Mouse (Mus musculus) MEL (cell line): ENCODE data around the gene Cenpt. TPM values are rescaled to one million over a fixed set of nuclear protein-coding genes. Genes with fewer than 3 reads are reported as not detected.
A peak's percentile ranks its signal among the peaks of the same experiment; 100 is the strongest.

Experiments
- DNase-seq: peaks from one replicate; pipeline ENCODE4 v3.0.0; 2011; ENCODE audit warnings: low read depth, low spot score
- H3K27ac ChIP-seq: 2 replicates; pipeline ENCODE4 v1.5.1; 2012; ENCODE audit warnings: low read depth, mild to moderate bottlenecking, control low read depth, low read length, moderate library complexity; ENCODE audit not compliant: control insufficient read depth
- H3K27me3 ChIP-seq, 2 experiments: fragments of 150-350 bp in 1 of 2; sonication (generic) in 1 of 2; 2 replicates each; pipeline ENCODE4 v1.6.1; 2012; ENCODE audit warnings: low read length in 2 of 2, mild to moderate bottlenecking in 2 of 2, improper control_type of control experiment in 1 of 2, moderate library complexity in 1 of 2; ENCODE audit not compliant: insufficient read depth in 2 of 2, control insufficient read depth in 1 of 2
- H3K36me3 ChIP-seq, 2 experiments: 2 replicates each; pipeline ENCODE4 v1.6.1; 2012 to 2014; ENCODE audit warnings: low read length in 2 of 2, improper control_type of control experiment in 1 of 2, inconsistent platforms in 1 of 2, mild to moderate bottlenecking in 1 of 2; ENCODE audit not compliant: insufficient read depth in 2 of 2, control insufficient read depth in 1 of 2
- H3K4me1 ChIP-seq, 2 experiments: fragments of 150-350 bp in 1 of 2; sonication (generic) in 1 of 2; 2 replicates each; pipeline ENCODE4 v1.6.1; 2012; ENCODE audit warnings: low read length in 2 of 2, improper control_type of control experiment in 1 of 2, mild to moderate bottlenecking in 1 of 2; ENCODE audit not compliant: insufficient read depth in 2 of 2, control insufficient read depth in 1 of 2
- H3K4me3 ChIP-seq, 2 experiments: fragments of 150-350 bp in 1 of 2; sonication (generic) in 1 of 2; 2 replicates each; pipeline ENCODE4 v1.5.1; 2012; ENCODE audit warnings: low read depth in 2 of 2, low read length in 2 of 2, mild to moderate bottlenecking in 2 of 2, moderate library complexity in 2 of 2, control low read depth in 1 of 2, improper control_type of control experiment in 1 of 2; ENCODE audit not compliant: control insufficient read depth in 1 of 2, insufficient read depth in 1 of 2
- H3K79me2 ChIP-seq: 2 replicates; pipeline ENCODE4 v1.6.1; 2012; ENCODE audit warnings: mild to moderate bottlenecking, low read length, moderate library complexity; ENCODE audit not compliant: control insufficient read depth, poor library complexity, insufficient read depth
- H3K9ac ChIP-seq: 2 replicates; pipeline ENCODE4 v1.6.1; 2012; ENCODE audit warnings: low read depth, mild to moderate bottlenecking, control low read depth, low read length, moderate library complexity; ENCODE audit not compliant: control insufficient read depth, poor library complexity, severe bottlenecking
- H3K9me3 ChIP-seq: fragments of 150-350 bp; sonication (generic); replicated peaks from 2 replicates; pipeline ENCODE4 v1.6.1; 2012; ENCODE audit warnings: mild to moderate bottlenecking, low read length, improper control_type of control experiment, moderate library complexity; ENCODE audit not compliant: insufficient read depth
- CHD1 ChIP-seq: IDR thresholded peaks from 2 replicates; pipeline ENCODE4 v1.6.1; 2012; ENCODE audit warnings: low read depth, mild to moderate bottlenecking, inconsistent platforms, low read length, improper control_type of control experiment
- CHD2 ChIP-seq: IDR thresholded peaks from 2 replicates; pipeline ENCODE4 v1.6.1; 2011; ENCODE audit warnings: low read length, improper control_type of control experiment
- CTCF ChIP-seq, 3 experiments: IDR thresholded peaks in 2 of 3; conservative IDR thresholded peaks in 1 of 3; 2 replicates each; pipeline ENCODE4 v1.5.1; 2011 to 2012; ENCODE audit warnings: low read length in 3 of 3, low read depth in 2 of 3, mild to moderate bottlenecking in 2 of 3, improper control_type of control experiment in 1 of 3, inconsistent platforms in 1 of 3, mixed read lengths in 1 of 3, moderate library complexity in 1 of 3; ENCODE audit not compliant: control insufficient read depth in 1 of 3, insufficient read depth in 1 of 3, poor library complexity in 1 of 3, severe bottlenecking in 1 of 3
- E2F4 ChIP-seq: IDR thresholded peaks from 2 replicates; pipeline ENCODE4 v1.6.1; 2011; ENCODE audit warnings: low read depth, low read length, improper control_type of control experiment, borderline replicate concordance
- ELF1 ChIP-seq: IDR thresholded peaks from 2 replicates; pipeline ENCODE4 v1.6.1; 2014; ENCODE audit warnings: low read depth, mild to moderate bottlenecking, inconsistent platforms, low read length, improper control_type of control experiment, moderate library complexity
- EP300 ChIP-seq, 2 experiments: IDR thresholded peaks; 2 replicates each; pipeline ENCODE4 v1.6.1; 2011; ENCODE audit warnings: improper control_type of control experiment in 2 of 2, low read length in 2 of 2, low read depth in 1 of 2, mild to moderate bottlenecking in 1 of 2
- ETS1 ChIP-seq: IDR thresholded peaks from 2 replicates; pipeline ENCODE4 v1.6.1; 2012; ENCODE audit warnings: low read depth, mild to moderate bottlenecking, inconsistent platforms, low read length, improper control_type of control experiment, moderate library complexity
- GATA1 ChIP-seq: IDR thresholded peaks from 2 replicates; pipeline ENCODE4 v1.6.1; 2011; ENCODE audit warnings: low read depth, low read length, improper control_type of control experiment
- HCFC1 ChIP-seq: IDR thresholded peaks from 2 replicates; pipeline ENCODE4 v1.6.1; 2012; ENCODE audit warnings: low read depth, mild to moderate bottlenecking, inconsistent platforms, low read length, improper control_type of control experiment, moderate library complexity
- JUND ChIP-seq: IDR thresholded peaks from 2 replicates; pipeline ENCODE4 v1.6.1; 2011; ENCODE audit warnings: low read depth, mild to moderate bottlenecking, improper control_type of control experiment, low read length
- KAT2A ChIP-seq: conservative IDR thresholded peaks from 2 replicates; pipeline ENCODE4 v1.6.1; 2012; ENCODE audit warnings: low read depth, low read length, improper control_type of control experiment, inconsistent platforms
- MAFK ChIP-seq: IDR thresholded peaks from 2 replicates; pipeline ENCODE4 v1.6.1; 2011; ENCODE audit warnings: low read depth, mild to moderate bottlenecking, low read length, improper control_type of control experiment, borderline replicate concordance
- MAX ChIP-seq: IDR thresholded peaks from 2 replicates; pipeline ENCODE4 v1.6.1; 2011; ENCODE audit warnings: low read length, improper control_type of control experiment
- MAZ ChIP-seq: IDR thresholded peaks from 2 replicates; pipeline ENCODE4 v1.6.1; 2012; ENCODE audit warnings: low read depth, mild to moderate bottlenecking, inconsistent platforms, low read length, improper control_type of control experiment
- MEF2A ChIP-seq: IDR thresholded peaks from 2 replicates; pipeline ENCODE4 v1.6.1; 2014; ENCODE audit warnings: low read depth, mild to moderate bottlenecking, inconsistent platforms, low read length, improper control_type of control experiment; ENCODE audit not compliant: poor library complexity, insufficient replicate concordance, severe bottlenecking; ENCODE audit errors: extremely low read depth
- MXI1 ChIP-seq: IDR thresholded peaks from 2 replicates; pipeline ENCODE4 v1.6.1; 2011; ENCODE audit warnings: mild to moderate bottlenecking, low read depth, low read length, improper control_type of control experiment
- MYB ChIP-seq: IDR thresholded peaks from 2 replicates; pipeline ENCODE4 v1.6.1; 2011; ENCODE audit warnings: mild to moderate bottlenecking, low read depth, low read length, improper control_type of control experiment
- MYC ChIP-seq: IDR thresholded peaks from 2 replicates; pipeline ENCODE4 v1.6.1; 2011; ENCODE audit warnings: low read depth, mild to moderate bottlenecking, low read length, improper control_type of control experiment, moderate library complexity
- NELFE ChIP-seq: IDR thresholded peaks from 2 replicates; pipeline ENCODE4 v1.6.1; 2011; ENCODE audit warnings: low read depth, low read length, improper control_type of control experiment
- POLR2A ChIP-seq, 2 experiments: IDR thresholded peaks; 2 replicates each; pipeline ENCODE4 v1.6.1; 2011 to 2012; ENCODE audit warnings: low read length in 2 of 2, mild to moderate bottlenecking in 2 of 2, control low read depth in 1 of 2, improper control_type of control experiment in 1 of 2, low read depth in 1 of 2, moderate library complexity in 1 of 2; ENCODE audit not compliant: control insufficient read depth in 1 of 2, insufficient read depth in 1 of 2, poor library complexity in 1 of 2
- POLR2AphosphoS2 ChIP-seq: IDR thresholded peaks from 2 replicates; pipeline ENCODE4 v1.6.1; 2011; ENCODE audit warnings: low read length, improper control_type of control experiment
- POLR2AphosphoS5 ChIP-seq: IDR thresholded peaks from 2 replicates; pipeline ENCODE4 v1.6.1; 2012; ENCODE audit warnings: low read depth, borderline replicate concordance, mild to moderate bottlenecking, inconsistent platforms, low read length, moderate library complexity, mixed read lengths
- RAD21 ChIP-seq: IDR thresholded peaks from 2 replicates; pipeline ENCODE4 v1.6.1; 2011; ENCODE audit warnings: mild to moderate bottlenecking, low read depth, low read length, improper control_type of control experiment
- RCOR1 ChIP-seq: IDR thresholded peaks from 2 replicates; pipeline ENCODE4 v1.6.1; 2012; ENCODE audit warnings: low read depth, mild to moderate bottlenecking, inconsistent platforms, low read length, improper control_type of control experiment
- SIN3A ChIP-seq: IDR thresholded peaks from 2 replicates; pipeline ENCODE4 v1.6.1; 2012; ENCODE audit warnings: low read length, improper control_type of control experiment, inconsistent platforms
- SMC3 ChIP-seq: IDR thresholded peaks from 2 replicates; pipeline ENCODE4 v1.6.1; 2011; ENCODE audit warnings: low read depth, low read length, improper control_type of control experiment
- TAL1 ChIP-seq: IDR thresholded peaks from 2 replicates; pipeline ENCODE4 v1.6.1; 2012; ENCODE audit warnings: mild to moderate bottlenecking, inconsistent platforms, low read length, moderate library complexity, mixed read lengths
- TBP ChIP-seq: IDR thresholded peaks from 2 replicates; pipeline ENCODE4 v1.8.0; 2011; ENCODE audit warnings: low read depth, low read length, improper control_type of control experiment
- TCF12 ChIP-seq: IDR thresholded peaks from 2 replicates; pipeline ENCODE4 v1.6.1; 2014; ENCODE audit warnings: low read depth, mild to moderate bottlenecking, inconsistent platforms, low read length, improper control_type of control experiment, moderate library complexity
- UBTF ChIP-seq: IDR thresholded peaks from 2 replicates; pipeline ENCODE4 v1.6.1; 2012; ENCODE audit warnings: low read depth, mild to moderate bottlenecking, inconsistent platforms, low read length, improper control_type of control experiment, moderate library complexity, borderline replicate concordance; ENCODE audit not compliant: insufficient read depth
- USF1 ChIP-seq: IDR thresholded peaks from 2 replicates; pipeline ENCODE4 v1.6.1; 2014; ENCODE audit warnings: low read depth, mild to moderate bottlenecking, inconsistent platforms, low read length, improper control_type of control experiment, moderate library complexity
- ZC3H11A ChIP-seq: IDR thresholded peaks from 2 replicates; pipeline ENCODE4 v1.6.1; 2012; ENCODE audit warnings: low read depth, mild to moderate bottlenecking, inconsistent platforms, low read length, improper control_type of control experiment
- ZKSCAN1 ChIP-seq: IDR thresholded peaks from 2 replicates; pipeline ENCODE4 v1.6.1; 2012; ENCODE audit warnings: low read depth, mild to moderate bottlenecking, inconsistent platforms, low read length, improper control_type of control experiment, moderate library complexity
- ZMIZ1 ChIP-seq: IDR thresholded peaks from 2 replicates; pipeline ENCODE4 v1.6.1; 2012; ENCODE audit warnings: low read depth, mild to moderate bottlenecking, inconsistent platforms, low read length, improper control_type of control experiment, moderate library complexity
- ZNF384 ChIP-seq: IDR thresholded peaks from 2 replicates; pipeline ENCODE4 v1.6.1; 2012; ENCODE audit warnings: low read depth, mild to moderate bottlenecking, inconsistent platforms, low read length, improper control_type of control experiment
- polyA plus RNA-seq, 2 experiments: library from polyadenylated mRNA; stranded (reverse) in 1 of 2; unstranded in 1 of 2; fragments of >175 nt in 1 of 2; fragments of >200 nt in 1 of 2; gene quantifications; 2 replicates each; pipeline versions ENCODE4 v1.2.1 to v1.2.4; 2012; ENCODE audit warnings: low replicate concordance in 2 of 2, low read depth in 1 of 2; ENCODE audit not compliant: insufficient read length in 2 of 2, insufficient read depth in 1 of 2, missing spikeins in 1 of 2
- total RNA-seq: library from RNA; depleted of rRNA; stranded (reverse); fragments of 300-350 nt; gene quantifications from 2 replicates; pipeline ENCODE4 v1.2.3, GENCODE M21; 2012

Cenpt gene
- total and polyA plus RNA-seq, 3 experiments: 14.2 to 26.5 TPM; not detected in 1

GRCm38 (mm10) chr8:105866364-105867029 is 13.4 kb upstream of the Cenpt start (continued):
- no peak for TF ChIP-seq MEF2A
- TF ChIP-seq ZC3H11A: 0 out of 2 replicates have a peak, but pooled peaks have one; percentile 5
- peak; percentile 66; the same call in 1 of the 2 replicates for TF ChIP-seq MXI1
- TF ChIP-seq, all 39 proteins: peak for 11

GRCm38 (mm10) chr8:105861951-105862350 is 8.9 kb upstream of the Cenpt start:
- Histone ChIP-seq H3K4me3 (peak overlapping the region; percentile 63 to 83), H3K9ac (peak overlapping the region; percentile 85), H3K9me3 (no peaks in the 10 kb centered on the region), H3K27me3 (no peaks in the 10 kb centered on the region), H3K79me2 (peaks cover 47% of the 10 kb centered on the region), H3K4me1 (peaks cover 6 to 28% of the 10 kb centered on the region in 2 experiments), H3K36me3 (peaks cover 2 to 25% of the 10 kb centered on the region in 2 experiments; a peak in 3 of 4 replicates), H3K27ac (no peak overlapping the region; the same call in 1 of the 2 replicates)
- peak; percentile 63 for DNase-seq
- TF ChIP-seq HCFC1 (0 out of 2 replicates have a peak, but pooled peaks have one; percentile 3), POLR2AphosphoS5 (no peak), ZNF384 (peak; percentile 85), MEF2A (no peak), TCF12 (no peak), RAD21 (peak; percentile 18), RCOR1 (no peak), POLR2AphosphoS2 (no peak), USF1 (no peak), ZMIZ1 (no peak), ZKSCAN1 (no peak), MAZ (no peak), ETS1 (no peak), ELF1 (no peak), SMC3 (peak; percentile 40), EP300 (IDR thresholded peaks at IDR 0.05; ENCODE audit: low read depth in 1 of 2, low read length in 2 of 2) (no peak), E2F4 (no peak), ZC3H11A (no peak), CTCF (IDR thresholded peaks at IDR 0.05 in 2 of 3, conservative IDR thresholded peaks at IDR 0.05 in 1 of 3; ENCODE audit: control insufficient read depth in 1 of 3, insufficient read depth in 1 of 3, low read depth in 2 of 3, low read length in 3 of 3, poor library complexity in 1 of 3, severe bottlenecking in 1 of 3) (peak; percentile 10 to 55 (median 31); a peak in 4 of 6 replicates), TBP (no peak), CHD1 (no peak), SIN3A (no peak), GATA1 (no peak), MAFK (no peak), JUND (no peak), POLR2A (IDR thresholded peaks at IDR 0.05; ENCODE audit: control insufficient read depth in 1 of 2, insufficient read depth in 1 of 2, low read depth in 1 of 2, low read length in 2 of 2, poor library complexity in 1 of 2) (0 out of 4 replicates have a peak, but pooled peaks of 1 of the 2 experiments have one; percentile 28), NELFE (no peak), UBTF (no peak), MYC (no peak), CHD2 (no peak), KAT2A (no peak), MAX (no peak), MYB (no peak), TAL1 (no peak)
